ENCODE assay signal across 12 mouse cellular contexts in the genomic region with DNA sequence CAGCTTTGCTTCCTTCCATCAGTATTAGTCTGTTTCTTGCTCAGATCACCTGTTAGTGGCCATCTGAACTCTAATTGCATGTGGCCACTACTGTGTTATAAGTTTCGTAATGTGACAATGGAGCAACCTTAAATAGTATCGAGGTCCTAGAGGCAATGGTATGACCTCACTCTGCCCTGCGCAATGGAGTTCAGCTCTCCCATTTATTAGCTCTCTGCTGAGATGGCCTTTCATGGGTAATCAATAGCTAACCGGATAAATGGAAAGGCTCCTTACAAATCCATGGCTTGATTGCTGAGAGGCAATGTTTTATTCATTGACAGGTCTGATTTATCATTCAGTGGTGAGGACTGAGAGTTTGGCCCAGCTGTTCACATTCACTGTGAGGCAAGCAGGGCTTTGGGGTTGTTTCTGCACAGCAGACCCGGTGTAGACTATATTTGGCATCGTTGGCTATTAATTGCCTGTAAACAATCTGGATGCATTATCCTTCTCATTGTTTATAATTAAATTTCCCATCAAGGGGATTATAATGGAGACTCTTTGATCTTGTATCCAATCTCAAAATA.
"Had no signal": no experiment of that assay in that cellular context is flagged by ENCODE, and none has a peak within 500 bp of the region (broad histone marks: within the 10 kb centered on the region; RNA-seq: fewer than 3 reads in every experiment).

No protein-coding gene starts in this region.

- H3K4me2 ChIP-seq: limb, embryonic 12.5 days; liver, embryonic 13.5 days; midbrain, embryonic 15.5 days had no signal

- H3K27ac ChIP-seq: kidney, postnatal 0 days; limb, embryonic 12.5 days; liver, embryonic 13.5 days; midbrain, embryonic 15.5 days had no signal

- H3K9me3 ChIP-seq: limb, embryonic 12.5 days; midbrain, embryonic 15.5 days had no signal

- H3K27me3 ChIP-seq: limb, embryonic 12.5 days; liver, embryonic 13.5 days; midbrain, embryonic 15.5 days had no signal

- DNase-seq: kidney, adult 9 months; kidney, postnatal 36 days; layer of hippocampus, adult 9-11 months; liver; liver, embryonic 13.5 days; liver, postnatal 0 days; right cerebral cortex, adult 18-20 months; right cerebral cortex, postnatal 25 days; thymus, postnatal 36 days had no signal

- H3K9ac ChIP-seq: limb, embryonic 12.5 days; liver, embryonic 13.5 days; liver, postnatal 0 days; midbrain, embryonic 15.5 days had no signal

- H3K4me3 ChIP-seq: limb, embryonic 12.5 days; liver, embryonic 13.5 days; midbrain, embryonic 15.5 days had no signal

- H3K4me1 ChIP-seq: limb, embryonic 12.5 days; liver, embryonic 13.5 days had no signal

- ATAC-seq: liver, postnatal 0 days; midbrain, embryonic 15.5 days had no signal

- H3K36me3 ChIP-seq: limb, embryonic 12.5 days; liver, embryonic 13.5 days; midbrain, embryonic 15.5 days had no signal
